Comparison of ENCODE assay signal across 19 mouse cellular contexts in genomic region chr11:6028911-6029310, GRCm38 (mm10). TPM values are rescaled to one million over a fixed set of nuclear protein-coding genes. Genes with fewer than 3 reads are reported as not detected.
DNase-seq lines count a peak whose midpoint lies in the region; ATAC-seq and TF ChIP-seq lines count a peak whose summit lies in the region.
"Had no signal": no experiment of that assay in that cellular context is flagged by ENCODE, and none has a peak within 500 bp of the region (broad histone marks: within the 10 kb centered on the region; RNA-seq: fewer than 3 reads in every experiment).

No protein-coding gene starts in this region.

- H3K79me2 ChIP-seq in liver, adult 2 months (ENCODE audit: control insufficient read depth, insufficient read depth, low read length), result no peaks in the 10 kb centered on the region
- no peaks in the 10 kb centered on the region for H3K79me2 ChIP-seq in myocyte (ENCODE audit: control insufficient read depth, insufficient read depth)

- no peaks in the 10 kb centered on the region for H3K36me3 ChIP-seq in hindbrain, embryonic 15.5 days
- no peaks in the 10 kb centered on the region for H3K36me3 ChIP-seq in hindbrain, embryonic 12.5 days
- no peaks in the 10 kb centered on the region for H3K36me3 ChIP-seq in liver, adult 2 months (ENCODE audit: control insufficient read depth, insufficient read depth, low read length)
- H3K36me3 ChIP-seq in liver, embryonic 12.5 days, result no peaks in the 10 kb centered on the region
- H3K36me3 ChIP-seq in myocyte (ENCODE audit: control insufficient read depth, insufficient read depth), result no peaks in the 10 kb centered on the region
- H3K36me3 ChIP-seq: hindbrain, embryonic 10.5 days; limb, embryonic 10.5 days had no signal

- ATAC-seq in hindbrain, embryonic 15.5 days (ENCODE audit: low FRiP score, low read depth), result 0 out of 2 replicates have a peak, but pooled peaks have one; percentile 12
- ATAC-seq in hindbrain, embryonic 12.5 days (ENCODE audit: low FRiP score), result no peak
- no peak for ATAC-seq in liver, embryonic 12.5 days
- ATAC-seq: forebrain, embryonic 14.5 days had no signal

- peak; percentile 57 for DNase-seq in liver, adult 2 months (ENCODE audit: extremely low read depth, low read depth, low spot score)
- peak; percentile 64 to 70 for DNase-seq in cerebellum, adult 2 months
- DNase-seq in thymus, postnatal 25 days, result no peak
- DNase-seq: adrenal gland, postnatal 25 days; gastrocnemius, postnatal 36 days; kidney, adult 18-20 months; kidney, postnatal 10 days; lung, adult 2 months; lung, postnatal 4 days; right cerebral cortex, adult 18-20 months; thymus, postnatal 4 days had no signal

- no peaks in the 10 kb centered on the region for H3K9me3 ChIP-seq in hindbrain, embryonic 15.5 days
- H3K9me3 ChIP-seq in hindbrain, embryonic 12.5 days (replicated peaks), result no peaks in the 10 kb centered on the region
- H3K9me3 ChIP-seq in liver, embryonic 12.5 days (replicated peaks), result no peaks in the 10 kb centered on the region
- H3K9me3 ChIP-seq: hindbrain, embryonic 10.5 days; limb, embryonic 10.5 days had no signal

- no peak overlapping the region for H3K27ac ChIP-seq in hindbrain, embryonic 15.5 days (replicated peaks)
- H3K27ac ChIP-seq in hindbrain, embryonic 12.5 days, result no peak overlapping the region
- H3K27ac ChIP-seq in liver, adult 2 months (replicated peaks; ENCODE audit: insufficient read depth, low read depth, low read length), result no peak overlapping the region
- H3K27ac ChIP-seq in liver, embryonic 12.5 days, result no peak overlapping the region
- peak overlapping the region; percentile 3 for H3K27ac ChIP-seq in cerebellum, adult 2 months (ENCODE audit: insufficient read depth, low read length)
- H3K27ac ChIP-seq: hindbrain, embryonic 10.5 days; limb, embryonic 10.5 days had no signal

- no peak overlapping the region for H3K4me3 ChIP-seq in hindbrain, embryonic 15.5 days
- no peak overlapping the region for H3K4me3 ChIP-seq in hindbrain, embryonic 12.5 days
- H3K4me3 ChIP-seq in liver, adult 2 months (ENCODE audit: insufficient read depth, low read depth, low read length), result no peak overlapping the region
- H3K4me3 ChIP-seq in liver, embryonic 12.5 days, result no peak overlapping the region
- no peak overlapping the region for H3K4me3 ChIP-seq in cerebellum, adult 2 months (replicated peaks; ENCODE audit: insufficient read depth, low read depth, low read length)
- H3K4me3 ChIP-seq in myocyte, result no peak overlapping the region
- H3K4me3 ChIP-seq: hindbrain, embryonic 10.5 days; limb, embryonic 10.5 days had no signal

- peaks cover 23% of the 10 kb centered on the region for H3K4me1 ChIP-seq in hindbrain, embryonic 15.5 days (replicated peaks)
- peaks cover 5% of the 10 kb centered on the region for H3K4me1 ChIP-seq in hindbrain, embryonic 12.5 days
- H3K4me1 ChIP-seq in liver, adult 2 months (ENCODE audit: control insufficient read depth, insufficient read depth, low read length), result peaks cover 13% of the 10 kb centered on the region
- H3K4me1 ChIP-seq in liver, embryonic 12.5 days, result 0 out of 2 replicates have a peak, but pooled peaks cover 6% of the 10 kb centered on the region
- peaks cover 81% of the 10 kb centered on the region for H3K4me1 ChIP-seq in cerebellum, adult 2 months (ENCODE audit: control insufficient read depth, insufficient read depth, low read length)

- no peak for TF ChIP-seq POLR2A in liver, adult 2 months (IDR thresholded peaks at IDR 0.05; ENCODE audit: extremely low read depth, insufficient read depth, low read length)
- no peak for TF ChIP-seq POLR2A in cerebellum, adult 2 months (IDR thresholded peaks at IDR 0.05; ENCODE audit: borderline replicate concordance, insufficient read depth, low read length)
- no peak for TF ChIP-seq POLR2A in myocyte (IDR thresholded peaks at IDR 0.05; ENCODE audit: insufficient read length, low read depth)

- no peaks in the 10 kb centered on the region for H3K27me3 ChIP-seq in hindbrain, embryonic 15.5 days
- no peaks in the 10 kb centered on the region for H3K27me3 ChIP-seq in hindbrain, embryonic 12.5 days
- no peaks in the 10 kb centered on the region for H3K27me3 ChIP-seq in liver, adult 2 months (ENCODE audit: control insufficient read depth, insufficient read depth, low read length)
- H3K27me3 ChIP-seq in liver, embryonic 12.5 days (replicated peaks), result no peaks in the 10 kb centered on the region
- H3K27me3 ChIP-seq in cerebellum, adult 2 months (ENCODE audit: control insufficient read depth, insufficient read depth, low read length), result no peaks in the 10 kb centered on the region
- H3K27me3 ChIP-seq in myocyte (ENCODE audit: control insufficient read depth, insufficient read depth, insufficient read length), result peaks cover 7% of the 10 kb centered on the region

- 59% methylated on average over 7 of the region's 7 CpGs for WGBS in hindbrain, embryonic 15.5 days
- 75% methylated on average over 7 of the region's 7 CpGs for WGBS in hindbrain, embryonic 12.5 days
- WGBS in liver, adult 2 months, result 78% methylated on average over 7 of the region's 7 CpGs
- 72% methylated on average over 7 of the region's 7 CpGs for WGBS in liver, embryonic 12.5 days (ENCODE audit: insufficient replicate concordance)
- 26% methylated on average over 7 of the region's 7 CpGs for WGBS in cerebellum, adult 2 months

- no peak overlapping the region for H3K9ac ChIP-seq in hindbrain, embryonic 15.5 days
- H3K9ac ChIP-seq in hindbrain, embryonic 12.5 days, result no peak overlapping the region
- H3K9ac ChIP-seq in liver, adult 2 months (ENCODE audit: low read depth, low read length), result no peak overlapping the region
- H3K9ac ChIP-seq in liver, embryonic 12.5 days, result no peak overlapping the region

- H3ac ChIP-seq in myocyte (ENCODE audit: control insufficient read depth, insufficient read length), result no peak overlapping the region

- no peak for TF ChIP-seq CTCF in liver, adult 2 months (IDR thresholded peaks at IDR 0.05; ENCODE audit: low read depth, low read length)
- no peak for TF ChIP-seq CTCF in cerebellum, adult 2 months (IDR thresholded peaks at IDR 0.05; ENCODE audit: borderline replicate concordance, insufficient read depth, low read depth, low read length)

- H3K4me2 ChIP-seq in hindbrain, embryonic 15.5 days, result no peak overlapping the region
- no peak overlapping the region for H3K4me2 ChIP-seq in hindbrain, embryonic 12.5 days (replicated peaks)
- H3K4me2 ChIP-seq in liver, embryonic 12.5 days, result no peak overlapping the region
- peak overlapping the region; percentile 30 for H3K4me2 ChIP-seq in myocyte (ENCODE audit: low read depth)
- H3K4me2 ChIP-seq: liver, embryonic 11.5 days had no signal

TF ChIP-seq in myocyte, 11 proteins besides CTCF, POLR2A, EP300 and RAD21:
- TF ChIP-seq MAX (IDR thresholded peaks at IDR 0.05; ENCODE audit: low read depth) (no peak), E2F4 (IDR thresholded peaks at IDR 0.05; ENCODE audit: insufficient read depth) (no peak)

RNA-seq across cellular contexts. Expression of gene Camk2b, which starts 37.3 kb away (rescaled TPM):
- polyA plus RNA-seq in hindbrain, embryonic 15.5 days (2015; fragmentation: Nextera tagmentation; extraction: Ambion mirVana), result 125 and 145 TPM in 2 replicates
- 16.5 and 17.3 TPM in 2 replicates for polyA plus RNA-seq in hindbrain, embryonic 12.5 days (2016; fragmentation: Nextera tagmentation; extraction: Ambion mirVana)
- total RNA-seq in liver, adult 2 months (2014; rRNA removed), result 6.4 and 8.5 TPM in 2 replicates
- polyA plus RNA-seq in liver, adult 2 months (2012; rRNA removed), result 2.9 and 8.1 TPM in 2 replicates
- 0.19 and 0.43 TPM in 2 replicates for polyA plus RNA-seq in liver, embryonic 12.5 days (2016; fragmentation: Nextera tagmentation; extraction: Ambion mirVana)
- polyA plus RNA-seq in cerebellum, adult 2 months (2012; rRNA removed), result 479 and 518 TPM in 2 replicates
- polyA plus RNA-seq in myocyte (2012; fragmentation: generic; extraction: Trizol), result 1.5 TPM
